Mouse (Mus musculus): ENCODE results near the gene Dnah3. TPM values are rescaled to one million over a fixed set of nuclear protein-coding genes. Genes with fewer than 3 reads are reported as not detected.

Gene Dnah3
- polyA plus RNA-seq, 1 experiment, result 0.29 TPM

DNA sequence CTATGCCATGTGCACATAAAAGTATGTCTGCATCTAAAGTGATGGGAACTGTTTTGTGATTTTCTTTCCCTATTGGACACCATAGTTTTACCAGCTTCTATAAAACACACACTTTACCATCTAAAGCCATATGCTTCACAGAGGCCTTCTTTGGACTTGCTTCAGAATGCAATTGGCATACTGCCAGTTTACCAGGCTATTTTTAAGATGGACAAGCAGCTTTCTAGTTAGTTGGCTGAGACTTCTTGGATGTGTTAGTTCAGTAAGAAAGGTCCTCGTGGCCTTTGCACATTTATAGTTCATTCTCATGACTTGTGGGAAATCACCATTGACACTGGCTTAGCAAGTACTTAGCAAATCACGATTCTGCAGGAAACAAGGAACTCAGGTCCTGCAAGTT, 11.3 kb upstream of the Dnah3 start:
- H3K27ac ChIP-seq (ENCODE audit: insufficient read depth, low read length), result no peak overlapping the region
- no peak overlapping the region for H3K4me3 ChIP-seq (ENCODE audit: insufficient read depth, low read length)
- no peak for TF ChIP-seq CTCF (IDR thresholded peaks at IDR 0.05; ENCODE audit: extremely low read depth, insufficient read depth, low read length)
- TF ChIP-seq POLR2A (IDR thresholded peaks at IDR 0.05; ENCODE audit: extremely low read depth, insufficient read depth, low read length), result no peak
- no peaks in the 10 kb centered on the region for H3K4me1 ChIP-seq (ENCODE audit: control insufficient read depth, insufficient read depth, low read length)

DNA sequence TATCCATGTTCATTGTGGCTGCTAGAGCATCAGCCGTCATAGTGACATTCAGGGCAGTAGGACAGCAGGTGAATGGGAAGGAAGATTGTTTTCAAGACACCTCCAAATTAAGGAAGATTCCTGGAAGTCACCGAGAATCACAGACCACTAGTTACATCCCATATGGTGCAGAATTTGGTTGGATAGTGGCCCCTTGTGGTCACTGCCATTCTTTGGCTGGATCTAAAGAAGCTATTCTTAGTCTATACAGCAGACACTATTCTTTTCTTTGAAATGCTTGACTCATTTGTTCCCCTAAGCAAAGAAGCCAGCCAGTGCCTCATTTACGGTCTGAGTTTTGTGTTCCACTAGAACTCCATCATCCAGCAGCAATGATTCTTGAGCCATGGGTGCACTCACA, 9.9 kb upstream of the Dnah3 start:
- Histone ChIP-seq H3K4me1 (ENCODE audit: control insufficient read depth, insufficient read depth, low read length) (no peaks in the 10 kb centered on the region), H3K4me3 (ENCODE audit: insufficient read depth, low read length) (no peak overlapping the region)
- TF ChIP-seq POLR2A (IDR thresholded peaks at IDR 0.05; ENCODE audit: extremely low read depth, insufficient read depth, low read length), result no peak
- TF ChIP-seq CTCF (IDR thresholded peaks at IDR 0.05; ENCODE audit: extremely low read depth, insufficient read depth, low read length), result peak; percentile 22; the same call in 1 of the 2 replicates

DNA sequence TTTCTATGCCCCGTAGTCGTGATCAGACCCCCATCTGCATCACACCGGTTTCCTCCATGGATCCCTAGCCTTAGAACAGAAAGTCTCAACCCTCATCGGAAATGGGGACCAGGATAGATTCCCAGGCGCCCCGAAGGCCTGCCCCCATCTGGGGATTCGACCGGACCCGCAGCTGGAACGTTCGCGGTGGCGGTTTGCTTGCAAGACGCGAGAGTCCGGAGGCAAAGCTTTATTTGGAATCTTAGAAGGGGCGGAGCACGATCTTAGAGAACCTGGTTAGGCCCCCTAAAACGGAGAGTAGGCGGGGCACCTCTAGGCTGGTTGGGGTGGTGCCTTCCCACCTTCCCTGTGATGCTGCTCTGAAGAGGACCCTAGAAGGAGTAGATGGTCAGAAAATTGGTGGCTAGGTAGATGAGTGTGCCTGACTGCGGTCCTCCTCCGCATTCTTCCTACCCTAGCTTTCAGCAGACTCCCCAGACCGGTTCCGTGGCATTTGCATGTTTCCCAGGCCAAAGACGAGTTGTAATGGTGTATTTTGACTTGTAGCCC, 8.0 kb upstream of the Dnah3 start:
- H3K27ac ChIP-seq (ENCODE audit: insufficient read depth, low read length), result no peak overlapping the region
- TF ChIP-seq CTCF (IDR thresholded peaks at IDR 0.05; ENCODE audit: extremely low read depth, insufficient read depth, low read length), result no peak
- no peak for TF ChIP-seq POLR2A (IDR thresholded peaks at IDR 0.05; ENCODE audit: extremely low read depth, insufficient read depth, low read length)
- H3K4me3 ChIP-seq (ENCODE audit: insufficient read depth, low read length), result peak overlapping the region; percentile 87

More for the DNA sequence above, 9.9 kb upstream of the Dnah3 start:
- H3K27ac ChIP-seq (ENCODE audit: insufficient read depth, low read length), result no peak overlapping the region

DNA sequence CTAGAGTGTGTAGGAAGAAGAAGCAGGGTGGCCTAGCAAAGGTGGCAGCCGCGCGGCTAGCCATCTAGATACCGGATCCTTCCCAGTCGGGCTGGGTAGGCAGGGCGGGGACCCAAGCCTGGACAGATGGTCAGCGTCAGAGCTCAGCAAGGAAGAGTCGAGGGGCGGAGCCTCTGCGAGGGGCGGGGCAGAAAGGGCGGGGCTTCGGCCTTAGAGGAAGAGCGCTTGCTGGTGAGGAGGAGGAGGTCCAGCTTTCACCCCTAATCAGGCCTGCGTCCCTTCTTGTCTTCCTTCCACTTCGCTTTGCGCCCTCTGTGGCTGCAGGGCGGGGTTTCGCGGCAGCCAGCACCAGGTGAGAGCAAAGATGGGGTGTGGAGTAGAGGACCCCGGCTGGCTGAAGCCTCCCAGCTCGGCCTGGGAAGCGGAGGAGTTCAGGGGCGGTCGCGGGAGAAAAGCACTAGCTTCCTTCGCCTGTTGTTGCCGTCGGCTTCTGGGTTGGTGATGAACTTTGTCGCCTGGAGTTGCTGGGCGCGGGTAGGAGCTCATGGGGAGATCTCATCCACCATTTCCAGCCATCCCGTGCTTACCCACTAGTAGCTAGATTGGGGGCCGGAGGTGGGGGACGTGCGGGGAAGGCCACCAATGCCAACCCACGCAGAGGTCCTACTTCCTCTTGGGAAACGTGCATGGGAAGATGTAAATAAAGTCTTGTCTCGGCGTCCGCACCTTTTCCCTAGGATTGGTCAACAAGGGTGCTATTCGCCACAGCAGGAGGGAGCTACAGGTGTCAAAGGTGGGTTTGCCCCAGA, 7.3 kb upstream of the Dnah3 start, which contains the start of gene Tmem159:
Gene Tmem159, plus strand, starts transcription at position 190 of the 809 bp plus-strand sequence.
- no peaks in the 10 kb centered on the region for H3K4me1 ChIP-seq (ENCODE audit: control insufficient read depth, insufficient read depth, low read length)
- TF ChIP-seq POLR2A (IDR thresholded peaks at IDR 0.05; ENCODE audit: extremely low read depth, insufficient read depth, low read length) (peak; percentile 23; the same call in 1 of the 2 replicates), CTCF (IDR thresholded peaks at IDR 0.05; ENCODE audit: extremely low read depth, insufficient read depth, low read length) (no peak)
- H3K4me3 ChIP-seq (ENCODE audit: insufficient read depth, low read length), result peak within 1 kb of the TSS; percentile 87
- H3K27ac ChIP-seq (ENCODE audit: insufficient read depth, low read length), result no peak within 1 kb of the TSS

More for the DNA sequence above, 8.0 kb upstream of the Dnah3 start:
- no peaks in the 10 kb centered on the region for H3K4me1 ChIP-seq (ENCODE audit: control insufficient read depth, insufficient read depth, low read length)

DNA sequence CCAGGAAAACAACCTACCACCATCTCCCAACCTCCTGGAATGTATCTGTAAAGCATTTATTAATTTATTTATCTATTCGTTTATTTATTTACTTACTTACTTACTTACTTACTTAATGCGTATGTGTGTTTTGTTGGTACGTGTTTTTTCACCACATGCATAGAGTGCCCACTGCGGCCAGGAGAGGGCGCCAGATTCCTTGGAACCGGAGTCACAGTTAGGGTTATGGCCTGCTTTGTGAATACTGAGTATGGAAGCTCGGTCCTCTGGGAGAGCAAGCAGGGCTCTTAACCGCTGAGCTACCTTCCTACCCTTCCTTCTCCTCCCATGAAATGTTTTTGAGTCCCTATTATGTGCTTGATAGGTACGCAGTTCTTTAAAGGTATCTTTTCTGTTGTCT, 3.3 kb upstream of the Dnah3 start:
- no peak overlapping the region for H3K4me3 ChIP-seq (ENCODE audit: insufficient read depth, low read length)
- H3K4me1 ChIP-seq (ENCODE audit: control insufficient read depth, insufficient read depth, low read length), result no peaks in the 10 kb centered on the region
- no peak overlapping the region for H3K27ac ChIP-seq (ENCODE audit: insufficient read depth, low read length)
- TF ChIP-seq POLR2A (IDR thresholded peaks at IDR 0.05; ENCODE audit: extremely low read depth, insufficient read depth, low read length) (no peak), CTCF (IDR thresholded peaks at IDR 0.05; ENCODE audit: extremely low read depth, insufficient read depth, low read length) (peak; percentile 58)

DNA sequence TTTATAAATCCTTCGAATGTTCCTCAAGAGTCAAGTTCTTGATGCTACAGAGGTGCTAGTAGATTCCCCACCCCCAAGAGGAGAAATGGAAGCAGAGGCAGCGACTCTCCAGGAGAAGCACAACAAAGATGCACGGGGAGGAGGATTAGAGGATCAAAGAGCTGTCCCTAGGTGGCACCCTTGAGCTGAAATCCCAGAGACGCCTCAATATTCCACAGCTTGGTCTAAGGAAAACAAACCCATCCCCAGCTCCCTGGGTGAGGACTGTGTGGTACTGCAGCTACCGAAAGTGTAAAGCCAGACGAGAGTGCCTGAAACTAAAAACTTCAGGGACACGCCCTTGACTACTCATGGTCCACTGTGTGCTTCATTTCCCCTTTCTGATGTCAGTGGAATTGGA, 2.8 kb upstream of the Dnah3 start:
- Histone ChIP-seq H3K4me3 (ENCODE audit: insufficient read depth, low read length) (no peak overlapping the region), H3K4me1 (ENCODE audit: control insufficient read depth, insufficient read depth, low read length) (no peaks in the 10 kb centered on the region), H3K27ac (ENCODE audit: insufficient read depth, low read length) (no peak overlapping the region)
- TF ChIP-seq CTCF (IDR thresholded peaks at IDR 0.05; ENCODE audit: extremely low read depth, insufficient read depth, low read length) (peak; percentile 74), POLR2A (IDR thresholded peaks at IDR 0.05; ENCODE audit: extremely low read depth, insufficient read depth, low read length) (no peak)

DNA sequence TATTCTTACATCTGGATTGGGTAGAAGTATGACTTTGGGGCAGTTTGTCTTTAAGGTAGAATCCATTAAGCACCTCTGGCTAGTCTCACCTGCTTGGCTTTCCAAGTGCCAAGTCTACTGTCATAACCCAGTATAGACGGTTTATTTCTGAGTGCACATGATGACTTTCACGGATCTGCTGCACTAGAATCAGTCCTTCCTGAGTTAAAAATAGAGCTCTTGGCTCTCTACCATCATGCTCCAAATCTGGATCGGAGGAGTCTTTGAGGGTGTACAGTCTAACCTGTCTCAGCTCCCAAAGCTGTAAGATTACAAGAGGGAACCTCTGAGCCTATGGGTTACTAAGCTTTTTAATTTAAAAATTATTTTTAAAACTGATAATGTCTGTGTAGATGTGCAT, 864 bp downstream of the Dnah3 start:
- TF ChIP-seq CTCF (IDR thresholded peaks at IDR 0.05; ENCODE audit: extremely low read depth, insufficient read depth, low read length), result no peak
- TF ChIP-seq POLR2A (IDR thresholded peaks at IDR 0.05; ENCODE audit: extremely low read depth, insufficient read depth, low read length), result no peak
- no peak overlapping the region for H3K27ac ChIP-seq (ENCODE audit: insufficient read depth, low read length)
- no peak overlapping the region for H3K4me3 ChIP-seq (ENCODE audit: insufficient read depth, low read length)
- H3K4me1 ChIP-seq (ENCODE audit: control insufficient read depth, insufficient read depth, low read length), result no peaks in the 10 kb centered on the region

DNA sequence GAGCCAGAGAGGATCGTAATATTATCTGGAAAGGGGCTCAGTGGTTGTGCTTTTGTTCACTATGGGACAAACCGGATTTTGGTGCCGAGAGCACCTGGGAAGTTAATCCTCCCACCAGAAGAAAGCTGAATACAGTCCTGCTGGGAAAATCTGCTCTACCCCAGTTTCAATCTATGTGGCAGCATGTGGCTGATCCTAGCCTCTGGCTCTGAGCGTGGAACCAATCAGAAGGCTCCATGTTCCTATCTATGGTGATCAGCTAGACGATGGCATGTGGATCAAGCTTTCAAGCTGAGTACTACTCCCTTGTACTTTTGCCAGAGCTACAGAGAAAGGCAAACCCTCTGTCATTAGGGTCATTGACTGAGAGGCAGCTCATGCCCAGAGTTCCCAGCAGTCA, 2.0 kb downstream of the Dnah3 start:
- H3K4me3 ChIP-seq (ENCODE audit: insufficient read depth, low read length), result no peak overlapping the region
- no peaks in the 10 kb centered on the region for H3K4me1 ChIP-seq (ENCODE audit: control insufficient read depth, insufficient read depth, low read length)
- TF ChIP-seq CTCF (IDR thresholded peaks at IDR 0.05; ENCODE audit: extremely low read depth, insufficient read depth, low read length) (no peak), POLR2A (IDR thresholded peaks at IDR 0.05; ENCODE audit: extremely low read depth, insufficient read depth, low read length) (no peak)
- no peak overlapping the region for H3K27ac ChIP-seq (ENCODE audit: insufficient read depth, low read length)

DNA sequence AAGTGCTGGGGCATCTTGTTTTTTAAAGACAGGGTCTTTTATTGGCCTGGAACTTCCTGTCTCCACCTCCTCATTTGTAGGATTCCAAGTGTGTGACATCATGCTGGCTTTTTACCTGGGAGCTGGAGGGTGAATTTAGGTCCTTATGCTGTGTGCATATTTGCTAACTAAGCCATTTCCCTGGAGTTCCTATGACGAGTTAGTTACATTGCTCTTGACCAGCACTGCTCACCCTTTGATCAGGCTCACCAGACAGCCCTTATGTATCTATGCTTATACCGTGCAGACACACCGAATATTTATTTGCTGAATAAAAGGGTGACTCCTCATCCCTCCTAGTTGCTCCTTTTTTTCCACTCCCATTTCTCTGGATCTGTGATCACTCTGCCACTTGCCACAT, 14.9 kb downstream of the Dnah3 start:
- Histone ChIP-seq H3K4me1 (ENCODE audit: control insufficient read depth, insufficient read depth, low read length) (no peaks in the 10 kb centered on the region), H3K4me3 (ENCODE audit: insufficient read depth, low read length) (no peak overlapping the region), H3K27ac (ENCODE audit: insufficient read depth, low read length) (no peak overlapping the region)
- TF ChIP-seq CTCF (IDR thresholded peaks at IDR 0.05; ENCODE audit: extremely low read depth, insufficient read depth, low read length) (no peak), POLR2A (IDR thresholded peaks at IDR 0.05; ENCODE audit: extremely low read depth, insufficient read depth, low read length) (no peak)

DNA sequence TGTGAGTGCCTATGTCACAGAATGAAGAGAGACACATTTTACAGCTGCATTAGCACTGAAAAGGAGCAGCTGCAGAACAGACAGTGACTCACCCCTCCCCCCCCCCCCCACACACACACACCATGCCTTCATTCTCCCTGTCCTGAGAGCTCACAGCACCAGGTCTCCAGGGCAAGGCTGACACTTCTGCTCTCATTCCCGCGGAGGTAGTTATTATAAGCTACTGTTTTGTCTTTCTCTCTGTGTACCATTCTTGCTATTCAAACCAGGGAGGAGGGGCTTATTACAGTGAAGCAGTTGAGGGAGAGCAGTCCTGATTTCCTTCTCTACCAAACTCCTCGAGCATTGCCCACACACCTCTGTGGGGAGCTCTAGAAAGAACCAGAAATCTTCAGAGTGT, 25.9 kb downstream of the Dnah3 start:
- TF ChIP-seq POLR2A (IDR thresholded peaks at IDR 0.05; ENCODE audit: extremely low read depth, insufficient read depth, low read length), result no peak
- no peak for TF ChIP-seq CTCF (IDR thresholded peaks at IDR 0.05; ENCODE audit: extremely low read depth, insufficient read depth, low read length)
- Histone ChIP-seq H3K4me3 (ENCODE audit: insufficient read depth, low read length) (no peak overlapping the region), H3K4me1 (ENCODE audit: control insufficient read depth, insufficient read depth, low read length) (no peaks in the 10 kb centered on the region; the same call in 1 of the 2 replicates), H3K27ac (ENCODE audit: insufficient read depth, low read length) (no peak overlapping the region)

All from cortical plate, adult 2 months (tissue).